Mouse (Mus musculus) heart, postnatal 14 days (tissue): ENCODE results near the gene Pdcd7. TPM values are rescaled to one million over a fixed set of nuclear protein-coding genes. Genes with fewer than 3 reads are reported as not detected.

Experiments used
- DNase-seq, 2 experiments: peaks; one replicate each; pipeline ENCODE4 v3.0.0; 2021 to 2022
- intact Hi-C: fragments of 180-260 bp; cut with DNase I; formaldehyde crosslinking; loops from one replicate; pipeline ENCODE4 v1.15.1; 2025
- total RNA-seq, 2 experiments: library from RNA; stranded (reverse); gene quantifications; 2 replicates each; pipeline ENCODE4 v1.2.3; 2021

Pdcd7 gene
- total RNA-seq, 2 experiments from 2014 or later: 9.6 to 11.3 TPM

DNA sequence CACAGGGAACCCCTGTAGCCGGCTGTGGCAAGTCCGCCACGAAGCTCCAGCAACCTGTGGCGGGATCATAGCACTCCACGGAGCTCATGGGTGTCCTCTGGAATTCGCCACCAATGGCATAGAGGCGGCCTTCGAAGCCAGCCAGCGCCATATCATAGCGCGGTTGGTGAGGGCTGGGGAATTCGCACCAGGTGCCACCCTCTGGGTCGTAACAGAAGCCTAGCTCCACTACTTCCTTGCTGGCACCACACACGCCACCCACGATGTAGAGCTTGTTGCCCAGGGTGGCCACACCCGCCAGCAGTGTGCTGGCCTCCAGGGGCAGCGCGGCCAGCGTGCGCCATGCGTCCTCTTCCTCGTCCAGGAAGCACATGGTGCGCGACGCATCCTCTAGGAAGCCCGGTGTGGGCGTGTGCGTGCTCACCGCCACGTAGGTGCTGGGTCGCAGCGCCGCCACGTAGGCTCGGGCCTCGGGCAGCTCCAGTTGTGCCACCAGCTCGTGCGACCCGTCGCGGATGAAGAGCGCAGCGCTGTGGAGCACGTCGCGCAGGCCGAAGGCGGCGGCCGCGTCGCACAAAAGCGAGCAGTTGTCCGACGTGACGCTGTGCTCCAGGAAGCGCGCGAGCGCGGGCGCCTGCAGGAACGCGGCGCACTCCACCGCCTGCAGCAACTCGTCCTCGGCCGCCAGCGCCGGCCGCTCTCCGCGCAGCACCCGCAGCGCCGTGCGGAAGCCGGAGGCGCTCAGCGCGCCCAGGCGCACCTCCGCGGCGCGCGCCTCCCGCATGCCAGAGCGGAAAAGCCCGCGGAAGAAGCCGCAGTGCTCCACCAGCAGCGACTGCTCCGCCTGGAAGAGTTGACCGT lies 45.1 kb downstream of the Pdcd7 start:
- DNase-seq: peak; percentile 27 to 41
- intact Hi-C loops: no loop called here

- no peak for DNase-seq
- intact Hi-C loops: no loop called here
Measured at GRCm38 (mm10) chr9:65391613-65391964, 45.7 kb downstream of the Pdcd7 start, which contains the start of gene Kbtbd13. Kbtbd13 (minus strand) TSS chr9:65391652.

GRCm38 (mm10) chr9:65392638-65393364 lies 46.9 kb downstream of the Pdcd7 start:
- intact Hi-C loops: loop anchor here (1.0 kb wide), 1 partner anchor 40 kb away; no protein-coding TSS in a partner anchor
- peak; percentile 79 to 84 for DNase-seq

DNA sequence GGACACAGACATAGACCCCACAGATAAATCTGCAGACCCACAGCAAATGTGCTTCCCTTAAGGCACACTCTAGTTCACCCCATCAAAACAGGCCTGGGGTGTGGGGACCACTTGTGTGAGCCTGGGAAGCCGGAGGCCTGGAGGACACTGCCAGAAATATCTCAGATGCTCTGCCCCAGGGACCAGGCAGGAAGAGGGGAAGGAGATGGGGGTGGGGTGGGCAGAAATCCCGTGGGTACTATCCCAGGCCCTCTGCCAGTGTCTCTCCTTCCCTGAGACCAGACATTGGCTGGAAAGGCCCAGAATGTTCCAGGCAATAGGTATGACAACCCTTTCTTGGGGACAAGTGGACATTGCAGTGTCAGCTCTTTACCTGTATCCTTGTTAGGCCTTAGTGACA lies 47.7 kb downstream of the Pdcd7 start:
- peak; percentile 42 to 51 for DNase-seq
- intact Hi-C loops: loop anchor here (1.0 kb wide), 1 partner anchor 39 kb away; no protein-coding TSS in a partner anchor

- peak in 1 of 2 experiments; percentile 34 for DNase-seq
- intact Hi-C loops: no loop called here
Measured at GRCm38 (mm10) chr9:65394360-65394759, 48.5 kb downstream of the Pdcd7 start.

- intact Hi-C loops: no loop called here
- DNase-seq: peak; percentile 78 to 82
Measured at GRCm38 (mm10) chr9:65398279-65398678, 52.4 kb downstream of the Pdcd7 start, which contains the start of gene Rasl12. Rasl12 (plus strand) TSS chr9:65398506.

DNA sequence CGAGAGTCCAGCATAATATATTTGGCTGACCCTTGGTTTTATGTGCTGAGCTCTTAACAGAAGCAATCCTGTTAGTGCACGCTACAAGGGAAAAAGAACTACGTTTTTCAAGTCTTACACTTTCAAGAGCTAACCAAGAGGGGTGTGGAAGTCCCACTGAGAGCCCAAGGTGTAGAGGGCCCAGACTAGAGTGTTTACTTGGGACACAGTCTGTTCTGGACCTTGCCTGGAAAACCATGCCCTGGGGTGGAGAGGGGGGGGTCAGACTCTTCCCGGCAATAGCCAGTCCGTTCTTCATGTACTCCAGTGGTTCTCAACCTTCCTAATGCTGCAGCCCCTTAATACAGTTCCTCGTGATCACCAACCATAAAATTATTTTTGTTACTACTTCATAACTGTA lies 54.0 kb downstream of the Pdcd7 start:
- intact Hi-C loops: no loop called here
- no peak for DNase-seq

GRCm38 (mm10) chr9:65404331-65405183 lies 58.7 kb downstream of the Pdcd7 start:
- peak; percentile 87 to 88 for DNase-seq
- intact Hi-C loops: no loop called here

DNA sequence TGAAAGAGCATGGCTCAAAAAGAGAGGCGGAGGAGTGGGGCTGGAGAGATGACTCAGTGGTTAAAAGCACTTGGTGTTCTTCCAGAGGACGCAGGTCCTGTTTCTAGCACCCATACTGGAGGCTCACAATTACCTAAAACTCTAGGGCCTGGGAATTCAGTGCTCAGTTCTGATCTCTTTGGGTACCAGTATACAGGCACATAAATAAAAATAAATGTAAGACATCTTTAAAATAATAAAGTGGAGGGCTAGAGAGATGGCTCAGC lies 59.2 kb downstream of the Pdcd7 start:
- intact Hi-C loops: no loop called here
- no peak for DNase-seq

GRCm38 (mm10) chr9:65407327-65407726 lies 61.4 kb downstream of the Pdcd7 start:
- intact Hi-C loops: no loop called here
- DNase-seq: no peak

GRCm38 (mm10) chr9:65407861-65408260 lies 62.0 kb downstream of the Pdcd7 start:
- DNase-seq: no peak
- intact Hi-C loops: no loop called here

GRCm38 (mm10) chr9:65408871-65409295 lies 63.0 kb downstream of the Pdcd7 start:
- peak in 1 of 2 experiments; percentile 59 for DNase-seq
- intact Hi-C loops: no loop called here

Other genes starting within 250 kb of the Pdcd7 start
- 10 to 100 TPM in 1 of 2 experiments, 1 to 10 TPM in 1; 8.6 to 10.5 TPM for gene Igdcc4, start 244.6 kb upstream of the Pdcd7 start, total RNA-seq
- under 1 TPM; 0.22 to 0.24 TPM for gene Igdcc3, start 204.9 kb upstream of the Pdcd7 start, total RNA-seq
- gene Parp16, start 150.8 kb upstream of the Pdcd7 start, total RNA-seq: 1 to 10 TPM; 3.4 to 3.6 TPM
- 1 to 10 TPM; 6.2 to 6.6 TPM for gene Cilp, start 80.9 kb upstream of the Pdcd7 start, total RNA-seq
- gene Clpx, start 51.8 kb upstream of the Pdcd7 start, total RNA-seq: 10 to 100 TPM; 90.7 to 99.9 TPM
- gene Ubap1l, start 14.9 kb downstream of the Pdcd7 start, total RNA-seq: under 1 TPM; 0.33 to 0.37 TPM
- 1 to 10 TPM; 1.2 to 1.4 TPM for gene Kbtbd13, start 45.5 kb downstream of the Pdcd7 start, total RNA-seq
- 10 to 100 TPM in 1 of 2 experiments, 1 to 10 TPM in 1; 9.7 to 11.6 TPM for gene Rasl12, start 52.4 kb downstream of the Pdcd7 start, total RNA-seq
- not detected for gene Slc51b, start 76.9 kb downstream of the Pdcd7 start, total RNA-seq
- gene Mtfmt, start 89.7 kb downstream of the Pdcd7 start, total RNA-seq: 1 to 10 TPM; 6.9 to 7.1 TPM
- 10 to 100 TPM; 14.7 to 16.0 TPM for gene Spg21, start 114.8 kb downstream of the Pdcd7 start, total RNA-seq
- gene Ankdd1a, start 174.1 kb downstream of the Pdcd7 start, total RNA-seq: not detected
- gene Plekho2, start 233.9 kb downstream of the Pdcd7 start, total RNA-seq: 10 to 100 TPM; 14.6 TPM
- 1 to 10 TPM in 1 of 2 experiments, under 1 TPM in 1; 0.79 to 1.3 TPM for gene Pif1, start 241.1 kb downstream of the Pdcd7 start, total RNA-seq